Mouse (Mus musculus): ENCODE results near the gene Scamp1. TPM values are rescaled to one million over a fixed set of nuclear protein-coding genes. Genes with fewer than 3 reads are reported as not detected.

The Scamp1 gene
- total and polyA plus RNA-seq, 2 experiments from 2014 or later = 14.9 to 20.9 TPM

GRCm38 (mm10) chr13:94271284-94271683 lies 14.4 kb downstream of the Scamp1 start:
- Histone ChIP-seq H3K27me3 (ENCODE audit: control insufficient read depth, insufficient read depth, low read length) (no peaks in the 10 kb centered on the region), H3K4me2 (ENCODE audit: low read depth, low read length) (no peak overlapping the region), H3K36me3 (replicated peaks; ENCODE audit: control insufficient read depth, insufficient read depth, low read length) (no peaks in the 10 kb centered on the region), H3K9me3 (replicated peaks; ENCODE audit: control insufficient read depth, low read length) (no peaks in the 10 kb centered on the region), H3K9ac (replicated peaks; ENCODE audit: low read depth, low read length) (no peak overlapping the region), H3K4me1 (ENCODE audit: control insufficient read depth, insufficient read depth) (0 out of 2 replicates have a peak, but pooled peaks cover 3% of the 10 kb centered on the region), H3K4me3 (ENCODE audit: low read depth, low read length) (no peak overlapping the region), H3K27ac (ENCODE audit: low read depth) (no peak overlapping the region)
- 96% methylated on average over 6 of the region's 6 CpGs for WGBS
- no peak for TF ChIP-seq CTCF (IDR thresholded peaks at IDR 0.05; ENCODE audit: low read depth)
- no peak for TF ChIP-seq EP300 (IDR thresholded peaks at IDR 0.05; ENCODE audit: low read depth)
- no peak for DNase-seq (ENCODE audit: low spot score)
- no peak for ATAC-seq (ENCODE audit: insufficient read depth, low read depth)

- H3K4me2 ChIP-seq (ENCODE audit: low read depth, low read length) = no peak overlapping the region
- DNase-seq (ENCODE audit: low spot score) = no peak
- no peak for TF ChIP-seq CTCF (IDR thresholded peaks at IDR 0.05; ENCODE audit: low read depth)
- no peak for TF ChIP-seq EP300 (IDR thresholded peaks at IDR 0.05; ENCODE audit: low read depth)
- H3K9ac ChIP-seq (replicated peaks; ENCODE audit: low read depth, low read length) = no peak overlapping the region
- H3K27ac ChIP-seq (ENCODE audit: low read depth) = no peak overlapping the region
- no peaks in the 10 kb centered on the region for H3K36me3 ChIP-seq (replicated peaks; ENCODE audit: control insufficient read depth, insufficient read depth, low read length)
- no peak overlapping the region for H3K4me3 ChIP-seq (ENCODE audit: low read depth, low read length)
- ATAC-seq (ENCODE audit: insufficient read depth, low read depth) = no peak
- 0 out of 2 replicates have a peak, but pooled peaks cover 3% of the 10 kb centered on the region for H3K4me1 ChIP-seq (ENCODE audit: control insufficient read depth, insufficient read depth)
- H3K9me3 ChIP-seq (replicated peaks; ENCODE audit: control insufficient read depth, low read length) = no peaks in the 10 kb centered on the region
- 30% methylated on average over 7 of the region's 7 CpGs for WGBS
- no peaks in the 10 kb centered on the region for H3K27me3 ChIP-seq (ENCODE audit: control insufficient read depth, insufficient read depth, low read length)
Observed at GRCm38 (mm10) chr13:94268201-94268600, 17.5 kb downstream of the Scamp1 start.

DNA sequence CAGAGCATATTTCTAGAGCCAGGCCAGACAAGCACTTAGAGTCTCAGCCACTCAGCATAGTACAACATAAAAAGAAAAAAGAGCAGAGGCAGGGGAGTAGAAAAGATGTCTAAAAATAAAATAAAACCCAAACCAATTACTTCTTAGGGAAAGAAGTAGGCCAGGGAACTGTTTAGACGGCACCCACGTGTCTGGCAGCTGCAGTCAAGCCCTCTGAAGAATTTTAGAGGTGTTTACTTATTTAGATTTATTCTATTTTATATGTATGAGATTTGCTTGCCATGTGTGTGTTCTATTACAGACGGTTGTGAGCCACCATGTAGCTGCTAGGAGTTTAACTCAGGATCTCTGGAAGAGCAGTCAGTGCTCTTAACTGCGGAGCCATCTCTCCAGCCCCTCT lies 18.5 kb downstream of the Scamp1 start:
- no peaks in the 10 kb centered on the region for H3K36me3 ChIP-seq (replicated peaks; ENCODE audit: control insufficient read depth, insufficient read depth, low read length)
- TF ChIP-seq EP300 (IDR thresholded peaks at IDR 0.05; ENCODE audit: low read depth) (no peak), CTCF (IDR thresholded peaks at IDR 0.05; ENCODE audit: low read depth) (no peak)
- no peaks in the 10 kb centered on the region for H3K27me3 ChIP-seq (ENCODE audit: control insufficient read depth, insufficient read depth, low read length)
- no peak for ATAC-seq (ENCODE audit: insufficient read depth, low read depth)
- H3K27ac ChIP-seq (ENCODE audit: low read depth) = no peak overlapping the region
- WGBS = 76% methylated on average over 4 of the region's 4 CpGs
- H3K9ac ChIP-seq (replicated peaks; ENCODE audit: low read depth, low read length) = no peak overlapping the region
- no peaks in the 10 kb centered on the region for H3K9me3 ChIP-seq (replicated peaks; ENCODE audit: control insufficient read depth, low read length)
- no peak for DNase-seq (ENCODE audit: low spot score)
- peaks cover 9% of the 10 kb centered on the region; the same call in 1 of the 2 replicates for H3K4me1 ChIP-seq (ENCODE audit: control insufficient read depth, insufficient read depth)
- no peak overlapping the region for H3K4me2 ChIP-seq (ENCODE audit: low read depth, low read length)
- no peak overlapping the region for H3K4me3 ChIP-seq (ENCODE audit: low read depth, low read length)

GRCm38 (mm10) chr13:94266530-94266929 lies 19.1 kb downstream of the Scamp1 start:
- H3K9ac ChIP-seq (replicated peaks; ENCODE audit: low read depth, low read length) = no peak overlapping the region
- H3K4me3 ChIP-seq (ENCODE audit: low read depth, low read length) = no peak overlapping the region
- TF ChIP-seq CTCF (IDR thresholded peaks at IDR 0.05; ENCODE audit: low read depth) (no peak), EP300 (IDR thresholded peaks at IDR 0.05; ENCODE audit: low read depth) (no peak)
- DNase-seq (ENCODE audit: low spot score) (no peak), ATAC-seq (ENCODE audit: insufficient read depth, low read depth) (no peak)
- no peak overlapping the region for H3K4me2 ChIP-seq (ENCODE audit: low read depth, low read length)
- no peaks in the 10 kb centered on the region for H3K9me3 ChIP-seq (replicated peaks; ENCODE audit: control insufficient read depth, low read length)
- no peaks in the 10 kb centered on the region for H3K36me3 ChIP-seq (replicated peaks; ENCODE audit: control insufficient read depth, insufficient read depth, low read length)
- WGBS = 61% methylated on average over 6 of the region's 6 CpGs
- H3K4me1 ChIP-seq (ENCODE audit: control insufficient read depth, insufficient read depth) = peaks cover 9% of the 10 kb centered on the region; the same call in 1 of the 2 replicates
- no peaks in the 10 kb centered on the region for H3K27me3 ChIP-seq (ENCODE audit: control insufficient read depth, insufficient read depth, low read length)
- H3K27ac ChIP-seq (ENCODE audit: low read depth) = no peak overlapping the region

GRCm38 (mm10) chr13:94265291-94265690 lies 20.4 kb downstream of the Scamp1 start:
- Histone ChIP-seq H3K27me3 (ENCODE audit: control insufficient read depth, insufficient read depth, low read length) (no peaks in the 10 kb centered on the region), H3K27ac (ENCODE audit: low read depth) (no peak overlapping the region), H3K9me3 (replicated peaks; ENCODE audit: control insufficient read depth, low read length) (no peaks in the 10 kb centered on the region), H3K9ac (replicated peaks; ENCODE audit: low read depth, low read length) (no peak overlapping the region), H3K4me2 (ENCODE audit: low read depth, low read length) (no peak overlapping the region), H3K4me1 (ENCODE audit: control insufficient read depth, insufficient read depth) (peaks cover 9% of the 10 kb centered on the region; the same call in 1 of the 2 replicates), H3K36me3 (replicated peaks; ENCODE audit: control insufficient read depth, insufficient read depth, low read length) (no peaks in the 10 kb centered on the region), H3K4me3 (ENCODE audit: low read depth, low read length) (no peak overlapping the region)
- 86% methylated on average over 3 of the region's 3 CpGs for WGBS
- TF ChIP-seq CTCF (IDR thresholded peaks at IDR 0.05; ENCODE audit: low read depth) (no peak), EP300 (IDR thresholded peaks at IDR 0.05; ENCODE audit: low read depth) (no peak)
- ATAC-seq (ENCODE audit: insufficient read depth, low read depth) (no peak), DNase-seq (ENCODE audit: low spot score) (no peak)

DNA sequence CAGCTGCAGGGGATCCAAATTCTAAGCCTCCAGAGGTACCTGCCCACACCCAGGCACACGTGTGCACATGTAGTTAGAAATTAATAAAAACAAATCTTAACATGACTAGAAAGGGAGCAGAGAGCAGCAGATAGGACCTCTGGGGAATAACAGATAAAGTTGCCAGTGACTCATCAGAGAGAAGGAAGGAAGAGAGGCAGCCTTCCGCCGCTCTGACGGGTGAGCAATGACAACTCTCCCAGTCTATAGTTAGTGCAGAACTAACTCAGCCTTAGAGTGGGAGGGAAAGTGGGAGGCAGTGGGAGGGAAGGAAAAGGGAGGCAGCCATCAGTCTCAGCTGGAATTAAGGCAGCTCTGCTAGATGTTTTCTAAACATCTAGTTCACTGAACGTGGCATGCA lies 21.7 kb downstream of the Scamp1 start:
- Histone ChIP-seq H3K27me3 (ENCODE audit: control insufficient read depth, insufficient read depth, low read length) (no peaks in the 10 kb centered on the region), H3K9me3 (replicated peaks; ENCODE audit: control insufficient read depth, low read length) (no peaks in the 10 kb centered on the region), H3K4me3 (ENCODE audit: low read depth, low read length) (no peak overlapping the region), H3K4me2 (ENCODE audit: low read depth, low read length) (no peak overlapping the region), H3K4me1 (ENCODE audit: control insufficient read depth, insufficient read depth) (peaks cover 13% of the 10 kb centered on the region; the same call in 1 of the 2 replicates), H3K36me3 (replicated peaks; ENCODE audit: control insufficient read depth, insufficient read depth, low read length) (no peaks in the 10 kb centered on the region), H3K9ac (replicated peaks; ENCODE audit: low read depth, low read length) (no peak overlapping the region), H3K27ac (ENCODE audit: low read depth) (no peak overlapping the region)
- TF ChIP-seq CTCF (IDR thresholded peaks at IDR 0.05; ENCODE audit: low read depth) (no peak), EP300 (IDR thresholded peaks at IDR 0.05; ENCODE audit: low read depth) (no peak)
- DNase-seq (ENCODE audit: low spot score) (peak; percentile 36), ATAC-seq (ENCODE audit: insufficient read depth, low read depth) (peak; percentile 51)
- 48% methylated on average over 5 of the region's 5 CpGs for WGBS
